Mouse (Mus musculus): ENCODE measurements around the gene Sike1. TPM values are rescaled to one million over a fixed set of nuclear protein-coding genes. Genes with fewer than 3 reads are reported as not detected.

Sike1 gene
- 10 to 100 TPM; 91.5 to 98.7 TPM for total RNA-seq (2021)

- intact Hi-C loops (cut with DNase I): no loop called here
- DNase-seq: peak; percentile 94
Measured at GRCm38 (mm10) chr3:102995605-102996321, at the start of gene Sike1. Gene Sike1, plus strand, starts transcription at chr3:102995708.

GRCm38 (mm10) chr3:102946312-102946711 is 49.2 kb upstream of the Sike1 start:
- DNase-seq: no peak
- intact Hi-C loops (cut with DNase I): no loop called here

GRCm38 (mm10) chr3:102946861-102947260 is 48.6 kb upstream of the Sike1 start:
- DNase-seq: no peak
- intact Hi-C loops (cut with DNase I): no loop called here

- intact Hi-C loops (cut with DNase I): no loop called here
- DNase-seq: no peak
Measured at GRCm38 (mm10) chr3:102954476-102954875, 41.0 kb upstream of the Sike1 start.

- intact Hi-C loops (cut with DNase I): no loop called here
Measured at GRCm38 (mm10) chr3:102955143-102955542, 40.4 kb upstream of the Sike1 start.

GRCm38 (mm10) chr3:102955596-102955995 is 39.9 kb upstream of the Sike1 start:
- intact Hi-C loops (cut with DNase I): no loop called here
- no peak for DNase-seq

More at GRCm38 (mm10) chr3:102955143-102955542, 40.4 kb upstream of the Sike1 start:
- DNase-seq: no peak

- intact Hi-C loops (cut with DNase I): no loop called here
Measured at GRCm38 (mm10) chr3:102964033-102964432, 31.5 kb upstream of the Sike1 start, which contains the start of gene Nr1h5. Gene Nr1h5, minus strand, starts transcription at chr3:102964133.

GRCm38 (mm10) chr3:102970067-102970466 is 25.4 kb upstream of the Sike1 start:
- intact Hi-C loops (cut with DNase I): no loop called here
- DNase-seq: no peak

More at GRCm38 (mm10) chr3:102964033-102964432, 31.5 kb upstream of the Sike1 start, which contains the start of gene Nr1h5:
- DNase-seq: no peak

GRCm38 (mm10) chr3:102970508-102970907 is 25.0 kb upstream of the Sike1 start:
- DNase-seq: no peak
- intact Hi-C loops (cut with DNase I): no loop called here

- intact Hi-C loops (cut with DNase I): no loop called here
- DNase-seq: no peak
Measured at GRCm38 (mm10) chr3:102976906-102977305, 18.6 kb upstream of the Sike1 start.

GRCm38 (mm10) chr3:102979550-102980348 is 15.8 kb upstream of the Sike1 start:
- intact Hi-C loops (cut with DNase I): no loop called here

GRCm38 (mm10) chr3:102980349-102980736 is 15.2 kb upstream of the Sike1 start:
- DNase-seq: no peak
- intact Hi-C loops (cut with DNase I): no loop called here

More at GRCm38 (mm10) chr3:102979550-102980348, 15.8 kb upstream of the Sike1 start:
- DNase-seq: peak; percentile 57

GRCm38 (mm10) chr3:102991041-102991440 is 4.5 kb upstream of the Sike1 start:
- intact Hi-C loops (cut with DNase I): no loop called here
- DNase-seq: no peak

- intact Hi-C loops (cut with DNase I): no loop called here
- DNase-seq: no peak
Measured at GRCm38 (mm10) chr3:102992936-102993335, 2.6 kb upstream of the Sike1 start.

GRCm38 (mm10) chr3:102995233-102995604 is 289 bp upstream of the Sike1 start:
- DNase-seq: no peak
- intact Hi-C loops (cut with DNase I): no loop called here

GRCm38 (mm10) chr3:102997036-102997435 is 1.5 kb downstream of the Sike1 start:
- no peak for DNase-seq
- intact Hi-C loops (cut with DNase I): no loop called here

GRCm38 (mm10) chr3:102997591-102997990 is 2.1 kb downstream of the Sike1 start:
- intact Hi-C loops (cut with DNase I): no loop called here
- no peak for DNase-seq

GRCm38 (mm10) chr3:103001595-103001994 is 6.1 kb downstream of the Sike1 start:
- intact Hi-C loops (cut with DNase I): no loop called here
- no peak for DNase-seq

- DNase-seq: no peak
- intact Hi-C loops (cut with DNase I): no loop called here
Measured at GRCm38 (mm10) chr3:103017350-103017749, 21.8 kb downstream of the Sike1 start.

GRCm38 (mm10) chr3:103019462-103019861 is 24.0 kb downstream of the Sike1 start:
- DNase-seq: no peak

GRCm38 (mm10) chr3:103020249-103020942 is 24.9 kb downstream of the Sike1 start, which contains the start of gene Csde1:
Gene Csde1, plus strand, starts transcription at chr3:103020426.
- peak; percentile 97 for DNase-seq
- intact Hi-C loops (cut with DNase I): no loop called here

More at GRCm38 (mm10) chr3:103019462-103019861, 24.0 kb downstream of the Sike1 start:
- intact Hi-C loops (cut with DNase I): no loop called here

Data from left cerebral cortex, postnatal 4 days (tissue).